Comparison of ENCODE assay signal across 24 mouse cellular contexts in genomic region chr6:50974961-50975360, GRCm38 (mm10).
"Had no signal": no experiment of that assay in that cellular context is flagged by ENCODE, and none has a peak within 500 bp of the region (broad histone marks: within the 10 kb centered on the region; RNA-seq: fewer than 3 reads in every experiment).

No protein-coding gene starts in this region.

- H3K4me3 ChIP-seq: gastrocnemius, adult 2 months; heart, adult 2 months; heart, embryonic 13.5 days; heart, embryonic 15.5 days; hindbrain, embryonic 13.5 days; intestine, embryonic 15.5 days; layer of hippocampus, adult 2 months; left cerebral cortex, adult 2 months; limb, embryonic 13.5 days; limb, embryonic 15.5 days; liver, embryonic 12.5 days had no signal

- ATAC-seq: hindbrain, embryonic 16.5 days; inflammation-experienced regulatory T-cells, adult 6 months; intestine, embryonic 15.5 days; intestine, postnatal 0 days; liver, embryonic 12.5 days had no signal

- H3K27me3 ChIP-seq: heart, embryonic 13.5 days; heart, embryonic 15.5 days; hindbrain, embryonic 13.5 days; intestine, embryonic 15.5 days; limb, embryonic 15.5 days; liver, embryonic 12.5 days had no signal

- H3K9me3 ChIP-seq: heart, embryonic 13.5 days; heart, embryonic 15.5 days; hindbrain, embryonic 13.5 days; intestine, embryonic 15.5 days; limb, embryonic 13.5 days; limb, embryonic 15.5 days; liver, embryonic 12.5 days had no signal

- H3K4me2 ChIP-seq: heart, embryonic 11.5 days; heart, embryonic 13.5 days; heart, embryonic 15.5 days; hindbrain, embryonic 13.5 days; intestine, embryonic 15.5 days; limb, embryonic 13.5 days; limb, embryonic 15.5 days; liver, embryonic 12.5 days had no signal

- H3K9ac ChIP-seq: heart, embryonic 13.5 days; heart, embryonic 15.5 days; hindbrain, embryonic 13.5 days; intestine, embryonic 15.5 days; limb, embryonic 13.5 days; limb, embryonic 15.5 days; liver, embryonic 12.5 days; liver, embryonic 14.5 days had no signal

- H3K36me3 ChIP-seq: heart, embryonic 13.5 days; heart, embryonic 15.5 days; hindbrain, embryonic 13.5 days; intestine, embryonic 15.5 days; limb, embryonic 13.5 days; limb, embryonic 15.5 days; liver, embryonic 12.5 days had no signal

- H3K27ac ChIP-seq: gastrocnemius, adult 2 months; heart, adult 2 months; heart, embryonic 13.5 days; heart, embryonic 15.5 days; hindbrain, embryonic 13.5 days; intestine, embryonic 15.5 days; layer of hippocampus, adult 2 months; left cerebral cortex, adult 2 months; limb, embryonic 13.5 days; limb, embryonic 15.5 days; liver, embryonic 12.5 days; liver, embryonic 14.5 days had no signal

- DNase-seq: gastrocnemius, adult 2 months; gastrocnemius, postnatal 10 days; gastrocnemius, postnatal 25 days; heart, adult 2 months; heart, postnatal 4 days; kidney, adult 18-20 months; kidney, adult 8-10 months; kidney, postnatal 10 days; kidney, postnatal 25 days; kidney, postnatal 4 days had no signal

- H3K4me1 ChIP-seq: liver, embryonic 12.5 days had no signal
